Mouse (Mus musculus) splenic B cell, adult 2 months (primary cell): ENCODE data around the gene Gabrb3.

Experiments used
- DNase-seq: peaks from one replicate; pipeline ENCODE4 v3.0.0-alpha.2; 2011; ENCODE audit warnings: low read depth, low spot score
- H3K27me3 ChIP-seq: 2 replicates; pipeline ENCODE4 v1.6.1; 2012; ENCODE audit warnings: mild to moderate bottlenecking, low read length, moderate library complexity, mixed read lengths; ENCODE audit not compliant: control insufficient read depth, poor library complexity, insufficient read depth, severe bottlenecking
- H3K36me3 ChIP-seq: 2 replicates; pipeline ENCODE4 v1.6.1; 2012; ENCODE audit warnings: mild to moderate bottlenecking, low read length, moderate library complexity, mixed read lengths; ENCODE audit not compliant: control insufficient read depth, poor library complexity, insufficient read depth, severe bottlenecking

Gabrb3 gene

GRCm38 (mm10) chr7:57419392-57419791 lies at the start of gene Gabrb3:
Gene Gabrb3 (plus strand): TSS chr7:57419692.
- DNase-seq: no peak
- peaks cover 1% of the 10 kb centered on the region for H3K27me3 ChIP-seq
- H3K36me3 ChIP-seq: no peaks in the 10 kb centered on the region

GRCm38 (mm10) chr7:57384112-57384511 lies 35.4 kb upstream of the Gabrb3 start:
- no peak for DNase-seq
- Histone ChIP-seq H3K27me3 (no peaks in the 10 kb centered on the region), H3K36me3 (no peaks in the 10 kb centered on the region)

GRCm38 (mm10) chr7:57386517-57387340 lies 32.8 kb upstream of the Gabrb3 start, which contains the start of gene Gabrg3:
Gene Gabrg3 (minus strand): TSS chr7:57387188.
- no peaks in the 10 kb centered on the region for H3K36me3 ChIP-seq
- DNase-seq: no peak

GRCm38 (mm10) chr7:57387341-57387654 lies 32.2 kb upstream of the Gabrb3 start:
- Histone ChIP-seq H3K36me3 (no peaks in the 10 kb centered on the region), H3K27me3 (no peaks in the 10 kb centered on the region)
- DNase-seq: no peak

More at GRCm38 (mm10) chr7:57386517-57387340, 32.8 kb upstream of the Gabrb3 start, which contains the start of gene Gabrg3:
- no peaks in the 10 kb centered on the region for H3K27me3 ChIP-seq

GRCm38 (mm10) chr7:57390046-57390445 lies 29.4 kb upstream of the Gabrb3 start:
- no peak for DNase-seq
- no peaks in the 10 kb centered on the region for H3K36me3 ChIP-seq

GRCm38 (mm10) chr7:57393551-57393950 lies 25.9 kb upstream of the Gabrb3 start:
- no peaks in the 10 kb centered on the region for H3K27me3 ChIP-seq
- no peak for DNase-seq
- H3K36me3 ChIP-seq: no peaks in the 10 kb centered on the region

More at GRCm38 (mm10) chr7:57390046-57390445, 29.4 kb upstream of the Gabrb3 start:
- no peaks in the 10 kb centered on the region for H3K27me3 ChIP-seq

- H3K27me3 ChIP-seq: no peaks in the 10 kb centered on the region; the same call in 1 of the 2 replicates
- DNase-seq: no peak
- no peaks in the 10 kb centered on the region for H3K36me3 ChIP-seq
These were observed 8.3 kb upstream of the Gabrb3 start for GRCm38 (mm10) chr7:57411163-57411562.

- no peaks in the 10 kb centered on the region; the same call in 1 of the 2 replicates for H3K27me3 ChIP-seq
- H3K36me3 ChIP-seq: no peaks in the 10 kb centered on the region
- no peak for DNase-seq
These were observed 6.6 kb upstream of the Gabrb3 start for GRCm38 (mm10) chr7:57412896-57413295.

- DNase-seq: no peak
- no peaks in the 10 kb centered on the region for H3K36me3 ChIP-seq
These were observed 1.6 kb downstream of the Gabrb3 start for GRCm38 (mm10) chr7:57421044-57421443.

GRCm38 (mm10) chr7:57422675-57423074 lies 3.2 kb downstream of the Gabrb3 start:
- no peak for DNase-seq
- no peaks in the 10 kb centered on the region for H3K36me3 ChIP-seq
- H3K27me3 ChIP-seq: peaks cover 1% of the 10 kb centered on the region; the same call in 1 of the 2 replicates

More at GRCm38 (mm10) chr7:57421044-57421443, 1.6 kb downstream of the Gabrb3 start:
- H3K27me3 ChIP-seq: peaks cover 1% of the 10 kb centered on the region; the same call in 1 of the 2 replicates

GRCm38 (mm10) chr7:57448239-57448638 lies 28.7 kb downstream of the Gabrb3 start:
- no peak for DNase-seq
- Histone ChIP-seq H3K36me3 (no peaks in the 10 kb centered on the region), H3K27me3 (no peaks in the 10 kb centered on the region)

GRCm38 (mm10) chr7:57460354-57460753 lies 40.9 kb downstream of the Gabrb3 start:
- no peak for DNase-seq

GRCm38 (mm10) chr7:57471316-57471715 lies 51.8 kb downstream of the Gabrb3 start:
- DNase-seq: no peak
- Histone ChIP-seq H3K27me3 (no peaks in the 10 kb centered on the region), H3K36me3 (no peaks in the 10 kb centered on the region)

More at GRCm38 (mm10) chr7:57460354-57460753, 40.9 kb downstream of the Gabrb3 start:
- Histone ChIP-seq H3K36me3 (no peaks in the 10 kb centered on the region), H3K27me3 (no peaks in the 10 kb centered on the region)

GRCm38 (mm10) chr7:57473811-57474525 lies 54.5 kb downstream of the Gabrb3 start:
- no peaks in the 10 kb centered on the region for H3K36me3 ChIP-seq
- no peak for DNase-seq
- no peaks in the 10 kb centered on the region for H3K27me3 ChIP-seq

- Histone ChIP-seq H3K36me3 (no peaks in the 10 kb centered on the region), H3K27me3 (no peaks in the 10 kb centered on the region)
- no peak for DNase-seq
These were observed 63.4 kb downstream of the Gabrb3 start for GRCm38 (mm10) chr7:57482896-57483295.
